Mouse (Mus musculus): Measurements from ENCODE around the gene Btbd17. TPM values are rescaled to one million over a fixed set of nuclear protein-coding genes. Genes with fewer than 3 reads are reported as not detected.

The Btbd17 gene
- total RNA-seq (2021), result not detected

GRCm38 (mm10) chr11:114795848-114796322, at the start of gene Btbd17:
Btbd17 (minus strand) TSS chr11:114795945.
- DNase-seq (ENCODE audit: low spot score), result no peak
- intact Hi-C loops (cut with DNase I), result no loop called here

GRCm38 (mm10) chr11:114844464-114845220, 48.9 kb upstream of the Btbd17 start:
- intact Hi-C loops (cut with DNase I), result no loop called here
- no peak for DNase-seq (ENCODE audit: low spot score)

DNA sequence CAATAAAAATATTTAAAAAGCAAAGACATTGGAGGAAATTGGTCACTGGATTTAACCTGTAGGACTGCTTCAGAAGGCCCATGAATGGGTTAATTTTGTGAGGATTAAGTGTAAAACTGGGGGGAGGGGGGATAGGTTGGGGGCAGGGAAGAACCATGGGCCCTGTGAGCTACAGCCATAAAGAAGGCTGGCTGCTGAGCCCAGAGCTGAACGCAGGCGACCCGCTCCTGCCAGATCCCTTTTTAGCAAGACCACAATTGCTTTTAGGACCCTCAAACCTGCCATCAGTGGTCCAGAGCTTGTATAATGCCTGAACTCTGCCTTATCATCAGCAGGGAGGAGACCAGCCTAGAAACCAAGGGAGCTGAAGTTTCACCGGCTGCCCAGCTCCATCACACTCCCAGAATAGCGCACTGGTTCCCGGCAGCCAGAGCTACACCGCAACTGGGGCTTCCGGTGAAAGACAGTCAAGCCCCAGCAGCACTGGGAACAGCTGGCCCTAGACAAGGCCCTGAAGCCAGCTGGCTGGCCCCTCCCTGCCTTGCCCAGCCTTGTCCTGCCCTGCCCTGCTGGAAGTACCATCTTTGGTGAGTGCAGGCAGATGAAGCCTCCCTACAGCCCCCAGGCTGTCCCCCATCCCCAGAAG, 48.2 kb upstream of the Btbd17 start:
- intact Hi-C loops (cut with DNase I), result no loop called here
- DNase-seq (ENCODE audit: low spot score), result no peak

- intact Hi-C loops (cut with DNase I), result no loop called here
- DNase-seq (ENCODE audit: low spot score), result no peak
These were observed 37.4 kb upstream of the Btbd17 start for GRCm38 (mm10) chr11:114833166-114833565.

- intact Hi-C loops (cut with DNase I), result no loop called here
- no peak for DNase-seq (ENCODE audit: low spot score)
These were observed 34.7 kb upstream of the Btbd17 start for GRCm38 (mm10) chr11:114830433-114830773.

- peak; percentile 15 for DNase-seq (ENCODE audit: low spot score)
- intact Hi-C loops (cut with DNase I), result no loop called here
These were observed 34.0 kb upstream of the Btbd17 start for GRCm38 (mm10) chr11:114829499-114830432.

DNA sequence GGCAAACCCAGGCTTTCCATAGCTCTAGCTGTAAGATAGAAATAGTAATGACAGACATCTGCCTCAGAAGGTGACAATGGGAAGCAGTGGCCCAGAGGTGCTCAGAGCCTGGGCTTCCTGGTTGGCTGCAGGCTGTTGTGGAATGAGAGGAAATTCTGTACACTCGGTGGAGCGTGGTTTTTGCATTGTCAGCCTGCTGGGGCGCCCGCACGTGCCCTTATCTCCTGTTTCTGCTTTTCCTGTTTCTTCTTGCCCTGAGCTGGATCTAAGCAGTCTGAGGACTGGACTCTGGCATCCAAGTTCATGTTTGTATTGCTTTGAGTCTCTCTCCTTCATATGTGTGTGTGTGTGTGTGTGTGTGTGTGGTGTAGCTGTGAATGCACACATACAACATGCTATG, 30.9 kb upstream of the Btbd17 start:
- intact Hi-C loops (cut with DNase I), result no loop called here
- no peak for DNase-seq (ENCODE audit: low spot score)

GRCm38 (mm10) chr11:114823199-114823725, 27.5 kb upstream of the Btbd17 start:
- no peak for DNase-seq (ENCODE audit: low spot score)
- intact Hi-C loops (cut with DNase I), result no loop called here

DNA sequence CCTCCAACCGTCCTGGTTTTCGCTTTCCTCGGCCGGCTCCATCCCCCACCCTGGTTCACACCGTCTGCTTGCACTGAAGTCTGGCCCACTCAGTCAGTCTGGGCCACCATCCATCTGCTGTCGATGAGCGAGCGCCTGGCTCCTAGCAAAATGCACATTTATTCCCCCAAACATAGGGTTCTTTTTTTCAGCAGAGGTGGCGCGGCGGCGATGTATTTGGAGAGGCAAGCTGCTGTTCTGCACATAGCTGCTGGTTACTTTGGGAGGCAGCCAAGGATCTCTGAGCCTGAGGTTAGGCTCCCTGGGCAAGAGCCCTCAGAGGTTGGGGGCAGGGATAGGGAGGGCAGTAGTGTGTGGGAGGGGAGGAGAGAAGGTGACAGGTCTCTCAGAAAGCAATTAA, 27.0 kb upstream of the Btbd17 start:
- intact Hi-C loops (cut with DNase I), result no loop called here

GRCm38 (mm10) chr11:114821325-114821724, 25.6 kb upstream of the Btbd17 start:
- intact Hi-C loops (cut with DNase I), result no loop called here
- DNase-seq (ENCODE audit: low spot score), result no peak

More for the DNA sequence above, 27.0 kb upstream of the Btbd17 start:
- DNase-seq (ENCODE audit: low spot score), result no peak

- no peak for DNase-seq (ENCODE audit: low spot score)
- intact Hi-C loops (cut with DNase I), result no loop called here
These were observed 24.7 kb upstream of the Btbd17 start for GRCm38 (mm10) chr11:114820444-114820843.

GRCm38 (mm10) chr11:114819110-114819509, 23.4 kb upstream of the Btbd17 start:
- intact Hi-C loops (cut with DNase I), result loop anchor here (10.0 kb wide), 1 partner anchor 236 kb away; no protein-coding TSS in a partner anchor
- DNase-seq (ENCODE audit: low spot score), result no peak

DNA sequence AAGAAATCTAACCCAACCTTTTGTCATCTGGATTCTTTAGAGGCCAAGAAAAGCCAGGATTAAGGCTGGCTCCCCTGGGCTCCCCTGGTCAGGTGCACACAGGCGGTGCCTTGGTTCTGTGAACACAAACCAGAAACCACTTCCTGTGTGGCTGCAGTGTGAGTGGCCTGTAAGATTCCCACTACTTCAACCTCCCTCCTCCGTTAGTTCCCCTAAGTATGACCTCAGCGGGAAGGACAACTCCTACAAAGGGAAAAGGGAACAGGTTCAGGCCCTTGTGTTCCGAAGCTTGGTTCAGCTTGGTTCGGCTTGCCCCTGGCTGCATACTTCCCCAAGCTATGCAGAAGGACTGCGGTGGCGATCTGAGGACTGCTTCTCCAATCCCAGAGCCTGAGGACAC, 22.4 kb upstream of the Btbd17 start:
- no peak for DNase-seq (ENCODE audit: low spot score)
- intact Hi-C loops (cut with DNase I), result loop anchor here (10.0 kb wide), 1 partner anchor 237 kb away; no protein-coding TSS in a partner anchor

DNA sequence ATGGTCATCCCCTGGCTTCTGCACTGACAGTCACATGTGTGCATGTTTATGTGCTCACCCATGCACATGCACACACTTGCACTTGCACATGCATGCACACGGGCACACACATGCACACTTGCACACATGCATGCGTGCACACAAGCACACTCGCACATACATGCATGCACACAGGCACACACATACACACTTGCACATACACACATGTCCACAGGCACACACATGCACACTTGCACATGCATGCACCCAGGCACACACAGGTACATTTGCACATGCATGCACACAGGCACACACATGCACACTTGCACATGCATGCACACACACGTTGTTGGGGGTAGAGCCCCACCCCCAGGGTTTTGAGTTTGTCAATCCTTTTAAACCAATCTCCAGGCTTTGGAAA, 21.2 kb upstream of the Btbd17 start:
- no peak for DNase-seq (ENCODE audit: low spot score)
- intact Hi-C loops (cut with DNase I), result loop anchor here (10.0 kb wide), 1 partner anchor 238 kb away; no protein-coding TSS in a partner anchor

DNA sequence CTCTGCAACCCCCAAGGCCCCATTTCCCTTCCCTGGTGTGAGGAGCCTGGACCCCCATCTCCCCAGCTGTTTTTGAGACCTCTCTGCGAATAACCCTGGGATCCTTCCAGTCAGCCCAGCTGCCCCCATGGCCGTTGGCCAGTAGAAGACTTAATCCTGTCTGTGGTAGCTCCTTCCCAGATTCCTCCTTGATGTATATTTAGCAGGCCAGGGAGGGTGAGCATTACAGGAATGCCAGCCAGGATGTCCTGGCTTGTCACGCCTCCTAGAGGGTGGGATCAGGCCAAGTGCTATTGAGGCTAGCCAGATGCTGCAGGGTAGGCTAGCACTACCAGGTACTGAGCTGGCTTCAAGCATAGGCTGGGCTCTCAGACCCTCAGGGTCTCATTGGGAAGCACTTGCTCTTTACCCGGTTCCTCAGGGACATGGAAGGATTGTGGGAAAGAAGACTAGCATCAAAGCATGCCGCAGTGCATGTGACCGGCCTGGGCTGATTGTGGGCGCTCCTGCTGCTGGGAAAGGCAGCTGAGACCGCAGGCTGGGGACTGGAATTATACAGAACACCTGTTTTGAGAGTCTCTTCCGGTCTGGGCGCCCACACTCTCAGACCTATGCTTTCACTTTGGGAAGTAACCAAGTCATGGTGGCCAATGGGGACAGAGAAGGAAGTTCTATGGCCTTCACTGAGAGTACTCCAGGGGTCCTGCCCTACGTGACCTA, 19.3 kb upstream of the Btbd17 start:
- no peak for DNase-seq (ENCODE audit: low spot score)
- intact Hi-C loops (cut with DNase I), result loop anchor here (10.0 kb wide), 1 partner anchor 240 kb away; no protein-coding TSS in a partner anchor

GRCm38 (mm10) chr11:114812731-114813240, 17.0 kb upstream of the Btbd17 start:
- DNase-seq (ENCODE audit: low spot score), result peak; percentile 63
- intact Hi-C loops (cut with DNase I), result loop anchor here (1.0 to 10.0 kb wide), 3 partner anchors 65 to 242 kb away; no protein-coding TSS in a partner anchor

DNA sequence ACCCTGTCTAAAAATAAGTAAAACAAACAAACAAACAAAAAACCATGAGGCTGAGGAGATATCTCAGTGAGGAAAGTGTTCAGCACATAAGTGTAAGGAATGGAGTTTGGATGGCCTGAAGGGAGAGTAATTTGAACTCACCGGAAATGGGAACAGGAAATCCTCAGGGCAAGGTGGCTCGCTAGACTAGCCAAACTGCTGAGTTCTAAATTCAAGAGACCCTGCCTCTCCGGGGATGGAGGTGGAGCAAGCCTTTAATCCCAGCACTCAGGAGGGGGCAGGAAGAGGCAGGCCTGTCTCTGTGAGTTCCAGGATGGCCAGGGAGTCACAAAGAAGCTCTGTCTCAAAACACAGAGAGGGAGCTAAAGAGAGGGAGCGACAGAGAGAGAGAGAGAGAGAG, 14.6 kb upstream of the Btbd17 start:
- DNase-seq (ENCODE audit: low spot score), result no peak
- intact Hi-C loops (cut with DNase I), result loop anchor here (10.0 kb wide), 1 partner anchor 244 kb away; no protein-coding TSS in a partner anchor

GRCm38 (mm10) chr11:114809371-114809770, 13.6 kb upstream of the Btbd17 start:
- DNase-seq (ENCODE audit: low spot score), result no peak

More at GRCm38 (mm10) chr11:114809371-114809770, 13.6 kb upstream of the Btbd17 start:
- intact Hi-C loops (cut with DNase I), result no loop called here
